Mouse (Mus musculus) E14TG2a.4 (cell line): ENCODE measurements around the gene I0C0044D17Rik.

Experiments
- CTCF ChIP-seq: conservative IDR thresholded peaks from 2 replicates; pipeline ENCODE4 v1.5.1; 2014; ENCODE audit warnings: low read length
- NANOG ChIP-seq: IDR thresholded peaks from 2 replicates; pipeline ENCODE4 v1.6.1; 2014; ENCODE audit warnings: borderline replicate concordance, low read length, mixed read lengths

DNA sequence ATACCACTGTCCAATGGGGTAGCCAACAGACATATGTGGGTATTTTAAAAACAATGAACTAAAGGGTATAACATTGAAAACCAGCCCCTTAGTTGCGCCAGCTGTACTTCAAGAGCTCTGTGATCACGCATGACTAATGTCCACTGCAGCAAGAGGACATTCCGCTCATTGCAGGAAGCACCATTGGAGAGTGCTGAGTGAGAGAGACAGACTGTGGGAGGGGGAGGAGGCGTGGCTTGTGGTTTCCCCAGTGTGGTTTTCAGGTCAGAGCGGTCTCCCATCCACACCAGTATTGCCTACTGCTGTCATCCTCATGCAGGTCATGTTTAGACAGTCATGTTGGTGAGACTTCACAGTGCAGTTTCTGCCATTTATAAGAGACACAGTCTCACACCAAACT, 12.9 kb upstream of the I0C0044D17Rik start:
- TF ChIP-seq CTCF (no peak), NANOG (no peak)
